Comparison of ENCODE assay signal across 9 mouse cellular contexts in the genomic region with DNA sequence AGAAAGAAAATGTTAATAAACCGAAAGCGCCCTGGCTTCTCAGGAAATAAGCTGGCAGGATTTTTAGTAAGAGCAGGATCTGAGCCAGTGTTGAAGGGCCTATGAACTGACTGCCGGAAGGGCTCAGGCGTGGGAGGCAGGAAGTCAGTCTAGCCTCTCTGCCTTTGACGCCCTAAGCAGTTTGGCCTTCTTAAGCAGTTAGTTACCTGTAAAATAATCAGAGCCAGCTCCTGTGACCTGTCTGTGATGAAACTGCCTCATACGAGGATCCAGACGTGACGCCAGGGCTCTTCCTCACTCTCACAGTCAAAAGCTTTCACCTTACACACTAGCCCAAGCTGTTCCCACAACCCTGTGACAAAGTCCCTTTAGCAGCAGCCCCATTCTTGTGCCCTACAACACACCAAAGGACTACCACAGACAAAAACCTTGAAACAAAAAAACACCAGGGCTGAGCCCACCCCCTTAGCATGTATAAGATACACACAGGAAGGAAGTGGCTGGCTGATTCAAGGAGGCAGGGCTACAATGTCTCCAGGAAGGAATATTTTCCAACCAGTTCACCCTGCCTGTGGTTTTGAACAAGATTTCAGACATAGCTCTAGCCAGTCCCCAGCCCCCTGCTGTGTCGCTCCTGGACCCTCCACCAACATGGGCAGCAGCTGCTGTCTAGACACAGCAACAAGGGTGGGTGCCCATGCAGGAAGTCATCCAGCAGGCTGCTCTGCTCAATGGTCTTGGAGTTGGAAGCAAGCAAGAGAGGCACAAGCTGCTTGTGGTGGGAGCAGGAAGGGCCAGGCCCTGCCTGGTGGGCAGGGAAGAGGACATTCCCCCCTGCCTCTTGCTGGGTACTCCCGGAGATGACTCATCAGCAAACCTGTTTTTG.
DNase-seq lines count a peak whose midpoint lies in the region; ATAC-seq lines count a peak whose summit lies in the region.
"Had no signal": no experiment of that assay in that cellular context is flagged by ENCODE, and none has a peak within 500 bp of the region (broad histone marks: within the 10 kb centered on the region; RNA-seq: fewer than 3 reads in every experiment).

No protein-coding gene starts in this region.

- no peaks in the 10 kb centered on the region for H3K9me3 ChIP-seq in limb, embryonic 10.5 days (replicated peaks)
- H3K9me3 ChIP-seq in stomach, embryonic 15.5 days: no peaks in the 10 kb centered on the region

- no peak overlapping the region for H3K4me2 ChIP-seq in stomach, embryonic 15.5 days

- 68% methylated on average over 10 of the region's 10 CpGs for WGBS in limb, embryonic 10.5 days
- WGBS in stomach, embryonic 15.5 days: 73% methylated on average over 10 of the region's 10 CpGs

- H3K4me3 ChIP-seq in limb, embryonic 10.5 days: no peak overlapping the region
- H3K4me3 ChIP-seq in stomach, embryonic 15.5 days (replicated peaks): no peak overlapping the region

- no peaks in the 10 kb centered on the region for H3K27me3 ChIP-seq in limb, embryonic 10.5 days (ENCODE audit: low read depth, poor library complexity, severe bottlenecking)
- H3K27me3 ChIP-seq in stomach, embryonic 15.5 days (replicated peaks): no peaks in the 10 kb centered on the region
- H3K27me3 ChIP-seq: CH12.LX had no signal

- intact Hi-C loops in heart, postnatal 14 days (cut with DNase I): no loop called here

- DNase-seq in adrenal gland, postnatal 14 days: peak; percentile 17
- no peak for DNase-seq in adrenal gland, postnatal 10 days
- peak; percentile 25 to 26 for DNase-seq in heart, postnatal 14 days
- DNase-seq in limb, embryonic 10.5 days (ENCODE audit: low spot score): peak; percentile 37
- DNase-seq in layer of hippocampus, adult 8-10 months (ENCODE audit: low spot score in 2 of 2): no peak
- no peak for DNase-seq in layer of hippocampus, postnatal 14 days (ENCODE audit: low spot score in 2 of 2)

- H3K27ac ChIP-seq in limb, embryonic 10.5 days: peak overlapping the region; percentile 51
- peak overlapping the region; percentile 40 for H3K27ac ChIP-seq in stomach, embryonic 15.5 days

- no peaks in the 10 kb centered on the region for H3K36me3 ChIP-seq in limb, embryonic 10.5 days
- no peaks in the 10 kb centered on the region for H3K36me3 ChIP-seq in stomach, embryonic 15.5 days

- no peak overlapping the region for H3K9ac ChIP-seq in stomach, embryonic 15.5 days

- peak; percentile 85 for ATAC-seq in activated CD4-positive, CD25-positive, alpha-beta regulatory T cell, adult 4 months
- ATAC-seq in stomach, embryonic 15.5 days (ENCODE audit: insufficient read depth, low FRiP score, low read depth): no peak

- peaks cover 11% of the 10 kb centered on the region; the same call in 1 of the 2 replicates for H3K4me1 ChIP-seq in limb, embryonic 10.5 days
- no peaks in the 10 kb centered on the region for H3K4me1 ChIP-seq in stomach, embryonic 15.5 days

Comparison
In these comparisons a context has a peak if more than half of its experiments do, and no peak if none do; other contexts are left out.
1. DNase-seq: peak in adrenal gland, postnatal 14 days (single experiment), heart, postnatal 14 days (2 of 2) and limb, embryonic 10.5 days (single experiment); none in adrenal gland, postnatal 10 days (single experiment), layer of hippocampus, adult 8-10 months (0 of 2) and layer of hippocampus, postnatal 14 days (0 of 2).